Comparison of ENCODE assay signal across 21 mouse cellular contexts in the genomic region with DNA sequence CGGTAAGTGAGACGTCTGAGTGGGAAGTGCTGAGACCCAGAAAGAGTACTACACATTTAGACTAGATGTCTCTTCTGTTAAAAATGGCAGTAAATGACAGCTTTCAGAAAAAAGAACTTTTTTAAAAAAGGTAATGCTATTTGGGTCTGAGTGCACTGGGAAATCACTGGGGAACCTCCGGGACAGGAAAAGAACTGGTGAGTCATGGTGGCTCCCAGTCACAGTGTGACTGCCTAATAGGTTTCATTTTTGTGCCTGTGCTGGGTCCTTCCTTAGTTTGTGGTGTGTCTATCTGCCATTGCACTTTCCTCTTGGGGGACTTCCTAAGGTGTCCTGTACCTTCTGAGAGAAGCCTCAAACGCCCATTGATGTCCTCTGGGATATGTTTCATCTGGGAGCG.
"Had no signal": no experiment of that assay in that cellular context is flagged by ENCODE, and none has a peak within 500 bp of the region (broad histone marks: within the 10 kb centered on the region; RNA-seq: fewer than 3 reads in every experiment).

No protein-coding gene starts in this region.

- H3K9me3 ChIP-seq: limb, embryonic 10.5 days; limb, embryonic 13.5 days; liver, embryonic 12.5 days; liver, embryonic 15.5 days; lung, embryonic 15.5 days; midbrain, embryonic 10.5 days; midbrain, embryonic 13.5 days had no signal

- H3K27me3 ChIP-seq: limb, embryonic 13.5 days; liver, embryonic 12.5 days; liver, embryonic 15.5 days; lung, embryonic 15.5 days; megakaryocyte, embryonic 14.5 days; midbrain, embryonic 13.5 days had no signal

- H3K4me1 ChIP-seq: limb, embryonic 10.5 days; liver, embryonic 12.5 days; liver, embryonic 15.5 days; lung, embryonic 15.5 days; megakaryocyte, embryonic 14.5 days; midbrain, embryonic 10.5 days; midbrain, embryonic 13.5 days had no signal

- H3K36me3 ChIP-seq: liver, embryonic 12.5 days; liver, embryonic 15.5 days; lung, embryonic 15.5 days; midbrain, embryonic 10.5 days; midbrain, embryonic 13.5 days had no signal

- ATAC-seq: liver, embryonic 12.5 days; midbrain, embryonic 13.5 days; midbrain, embryonic 16.5 days had no signal

- DNase-seq: kidney, adult 9 months; kidney, postnatal 14 days; layer of hippocampus, adult 9-11 months; liver; lung, adult 18-20 months; lung, postnatal 10 days; lung, postnatal 36 days; retina, postnatal 1 day; thymus, adult 18-20 months; thymus, postnatal 14 days; thymus, postnatal 4 days had no signal

- H3K27ac ChIP-seq: layer of hippocampus, adult 2 months; limb, embryonic 10.5 days; limb, embryonic 13.5 days; liver, embryonic 12.5 days; liver, embryonic 15.5 days; lung, embryonic 15.5 days; midbrain, embryonic 10.5 days; midbrain, embryonic 13.5 days had no signal

- H3K4me2 ChIP-seq: limb, embryonic 13.5 days; liver, embryonic 12.5 days; liver, embryonic 15.5 days; lung, embryonic 15.5 days; midbrain, embryonic 13.5 days had no signal

- H3K4me3 ChIP-seq: layer of hippocampus, adult 2 months; limb, embryonic 10.5 days; limb, embryonic 13.5 days; liver, embryonic 12.5 days; liver, embryonic 15.5 days; lung, embryonic 15.5 days; megakaryocyte, embryonic 14.5 days; midbrain, embryonic 10.5 days; midbrain, embryonic 13.5 days had no signal

- H3K9ac ChIP-seq: limb, embryonic 13.5 days; liver, embryonic 12.5 days; liver, embryonic 15.5 days; lung, embryonic 15.5 days; midbrain, embryonic 13.5 days had no signal
